Mouse (Mus musculus) cerebellum, adult (tissue): ENCODE measurements around the gene Srarp.

ENCODE experiments used
- ATAC-seq: cut with Nextera tagmentation; 2 replicates; pipeline ENCODE4 v1.9.2; 2017; ENCODE audit warnings: mild to moderate bottlenecking, moderate library complexity, mixed read lengths; ENCODE audit not compliant: insufficient number of reproducible peaks, low FRiP score, low TSS enrichment

The Srarp gene

GRCm38 (mm10) chr4:141397861-141398260, 38.0 kb downstream of the Srarp start:
- no peak for ATAC-seq

- no peak for ATAC-seq
Observed at GRCm38 (mm10) chr4:141394751-141395150, 41.2 kb downstream of the Srarp start.

- ATAC-seq = no peak
Observed at GRCm38 (mm10) chr4:141391293-141391692, 44.6 kb downstream of the Srarp start.

GRCm38 (mm10) chr4:141389366-141390150, 46.3 kb downstream of the Srarp start:
- no peak for ATAC-seq

GRCm38 (mm10) chr4:141387933-141388332, 48.0 kb downstream of the Srarp start:
- ATAC-seq = no peak

- no peak for ATAC-seq
Observed at GRCm38 (mm10) chr4:141387093-141387784, 48.7 kb downstream of the Srarp start.

- no peak for ATAC-seq
Observed at GRCm38 (mm10) chr4:141386150-141386549, 49.8 kb downstream of the Srarp start.

- no peak for ATAC-seq
Observed at GRCm38 (mm10) chr4:141385275-141385674, 50.6 kb downstream of the Srarp start.
